Mouse (Mus musculus) kidney, postnatal 10 days (tissue): ENCODE data around the gene Rpa1.
"Not testable (repeated sequence)": the region's sequence is repeated elsewhere in the genome, so short reads cannot be mapped to it uniquely, and the experiment has no call there.

Source experiments
- DNase-seq: peaks from one replicate; pipeline ENCODE4 v3.0.0; 2021; ENCODE audit warnings: mixed read lengths

Rpa1 gene

DNA sequence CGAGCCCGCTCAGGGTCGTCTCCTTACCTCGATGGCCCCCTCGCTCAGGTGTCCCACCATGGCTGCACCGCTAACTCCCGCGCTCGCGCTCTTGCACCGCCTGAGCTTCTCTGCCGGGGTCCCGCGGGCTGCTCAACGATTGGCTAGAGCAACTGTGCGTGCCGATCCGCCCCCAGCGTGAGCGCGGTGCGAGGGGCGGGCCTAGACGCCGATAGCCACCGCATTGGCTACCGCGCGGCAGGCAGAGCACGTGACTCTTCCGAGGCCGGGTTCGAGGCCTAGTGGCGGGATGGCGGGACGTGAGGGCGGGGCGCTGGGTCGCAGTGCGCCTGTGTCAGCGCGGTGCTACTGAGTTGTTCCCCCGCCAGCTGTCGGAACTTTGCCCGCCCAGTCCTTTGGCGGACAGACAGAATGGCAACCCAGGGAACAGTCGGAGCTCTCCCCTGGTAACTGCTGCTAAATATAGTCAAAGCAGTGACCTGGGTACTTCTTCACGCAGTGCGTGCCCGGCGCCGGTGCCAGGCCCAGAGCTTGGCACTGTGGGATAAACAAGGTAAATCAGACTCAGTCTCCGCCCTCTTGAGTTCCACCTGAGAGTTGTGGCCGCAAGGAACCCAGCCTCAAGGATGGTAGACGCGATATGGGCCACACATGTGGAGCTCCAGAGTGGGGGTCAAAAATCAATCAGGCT is at the start of gene Rpa1, which contains the start of gene Smyd4:
Gene Rpa1 (minus strand): TSS at position 126 of the 691 bp plus-strand sequence.
Gene Smyd4 (plus strand): TSS at position 235 of the 691 bp plus-strand sequence.
- DNase-seq = peak; percentile 97

- no peak for DNase-seq
Observed at GRCm38 (mm10) chr11:75397452-75397851, 49.3 kb upstream of the Rpa1 start.

GRCm38 (mm10) chr11:75395611-75396010 is 47.5 kb upstream of the Rpa1 start:
- DNase-seq = no peak

GRCm38 (mm10) chr11:75383529-75383928 is 35.4 kb upstream of the Rpa1 start:
- not testable (repeated sequence) for DNase-seq

- not testable (repeated sequence) for DNase-seq
Observed at GRCm38 (mm10) chr11:75378786-75379185, 30.7 kb upstream of the Rpa1 start.

DNA sequence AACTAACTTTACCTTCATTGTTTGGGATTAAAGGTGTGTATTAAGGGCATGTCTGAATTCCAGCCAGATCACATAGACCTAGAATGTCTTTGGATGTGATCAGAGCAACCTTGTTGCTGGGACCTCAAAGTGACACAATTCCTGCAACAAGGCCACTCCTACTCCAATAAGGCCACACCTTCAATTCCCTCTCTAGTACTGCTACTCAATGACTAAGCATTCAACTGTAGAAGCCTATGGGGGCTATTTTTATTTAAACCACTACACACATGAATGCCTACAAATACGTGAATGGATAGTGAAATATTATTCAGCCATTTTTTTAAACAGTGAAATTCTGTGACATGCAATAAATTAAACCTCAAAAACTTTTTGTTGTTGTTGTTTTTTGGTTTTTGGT is 29.0 kb upstream of the Rpa1 start:
- no peak for DNase-seq

GRCm38 (mm10) chr11:75355475-75355874 is 7.4 kb upstream of the Rpa1 start:
- no peak for DNase-seq

DNA sequence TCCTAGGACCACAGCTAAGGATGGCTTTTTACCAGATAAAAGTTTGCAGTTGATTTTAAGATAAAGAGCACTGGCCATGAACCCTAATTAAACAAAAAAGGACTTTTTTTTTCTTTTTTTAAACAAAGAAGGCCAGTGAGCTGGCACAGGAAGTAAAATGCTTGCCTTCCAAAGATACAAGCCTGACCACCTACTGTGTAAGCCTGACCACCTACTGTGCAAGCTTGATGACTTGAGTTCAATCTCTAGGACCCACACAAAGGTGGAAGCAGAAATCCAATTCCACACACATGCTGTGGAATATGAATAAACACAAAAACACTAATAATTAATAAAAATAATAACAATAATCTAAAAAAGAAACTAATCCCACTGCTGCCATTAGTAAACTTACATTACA is 3.1 kb upstream of the Rpa1 start:
- no peak for DNase-seq

DNA sequence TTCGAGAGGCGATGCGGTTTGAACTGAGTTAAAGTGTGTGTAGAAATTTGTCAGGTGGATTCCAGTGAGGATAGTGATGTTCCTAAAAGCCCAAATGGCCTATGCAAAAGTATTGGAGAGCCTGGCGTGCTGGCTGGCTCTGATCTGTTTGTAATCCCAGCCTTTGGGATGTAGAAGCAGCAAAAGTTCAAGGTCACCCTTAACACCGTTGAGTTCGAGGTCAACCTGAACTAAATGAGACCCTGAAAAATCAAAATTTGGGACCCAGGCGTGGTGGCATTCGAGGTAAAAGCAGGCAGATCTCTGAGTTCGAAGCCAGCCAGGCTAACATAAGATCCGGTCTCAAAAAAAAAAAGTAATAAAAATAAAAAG is 752 bp upstream of the Rpa1 start:
- no peak for DNase-seq

- DNase-seq = no peak
Observed at GRCm38 (mm10) chr11:75347596-75347995, 528 bp downstream of the Rpa1 start.

- no peak for DNase-seq
Observed at GRCm38 (mm10) chr11:75347188-75347585, 937 bp downstream of the Rpa1 start.

DNA sequence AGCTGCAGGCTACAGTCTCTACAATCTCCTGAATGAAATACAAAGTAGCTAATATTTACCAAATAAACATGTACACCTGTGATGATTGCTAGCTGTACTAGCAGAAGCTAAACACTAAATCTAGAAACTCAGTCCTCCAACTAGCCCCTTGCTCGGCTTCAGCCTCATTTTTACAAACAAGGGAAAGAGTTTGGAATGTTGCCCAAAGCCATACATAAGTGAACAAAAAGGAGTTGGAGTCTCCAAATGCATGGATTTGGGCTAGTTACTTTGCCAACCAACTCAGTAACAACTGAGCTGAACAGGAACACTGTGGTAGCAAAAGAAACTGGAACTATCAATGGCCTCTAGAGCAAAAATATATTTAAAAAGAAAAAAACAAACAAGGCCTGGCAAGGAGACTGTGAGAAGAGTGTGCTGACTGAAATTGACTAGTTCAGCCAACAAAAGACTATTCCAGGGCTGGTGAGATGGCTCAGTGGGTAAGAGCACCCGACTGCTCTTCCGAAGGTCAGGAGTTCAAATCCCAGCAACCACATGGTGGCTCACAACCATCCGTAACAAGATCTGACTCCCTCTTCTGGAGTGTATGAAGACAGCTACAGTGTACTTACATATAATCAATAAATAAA is 1.5 kb downstream of the Rpa1 start:
- no peak for DNase-seq

DNA sequence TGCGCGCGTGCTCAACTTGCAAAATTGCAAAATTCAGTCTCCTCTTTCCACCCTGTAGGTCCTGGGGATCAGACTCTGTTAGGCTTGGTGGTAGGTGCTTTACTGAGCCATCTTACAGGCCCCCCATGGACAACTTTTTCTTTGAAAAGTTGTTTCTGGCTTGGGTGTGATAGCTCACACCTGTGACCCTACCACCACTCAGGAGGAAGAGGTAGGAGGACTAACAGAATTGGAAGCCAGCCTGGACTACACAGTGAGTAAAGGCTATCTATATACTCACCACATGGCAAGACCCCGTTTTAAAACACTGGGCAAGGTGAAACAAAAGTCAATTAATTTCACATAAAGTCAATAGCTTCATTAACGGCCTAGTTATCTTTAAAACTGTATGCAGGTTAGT is 3.4 kb downstream of the Rpa1 start:
- DNase-seq = no peak

DNA sequence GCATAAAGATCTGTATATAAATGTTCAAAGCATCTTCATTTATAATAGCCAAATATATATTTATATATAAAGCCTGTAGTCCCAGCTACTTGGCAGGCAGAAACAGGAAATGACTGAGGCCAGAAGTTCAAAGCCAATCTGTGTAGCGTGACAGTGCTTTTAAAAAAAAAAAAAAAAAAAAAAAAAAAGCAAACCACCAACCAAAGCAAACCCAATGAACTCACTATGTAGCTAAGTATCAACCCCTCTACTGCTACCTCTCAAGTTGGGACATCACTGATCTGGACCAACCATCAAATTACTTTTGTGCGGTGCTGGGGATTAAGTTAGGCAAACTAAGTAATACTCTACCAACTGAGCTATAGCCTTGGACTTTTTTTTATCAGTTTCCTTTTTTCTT is 4.0 kb downstream of the Rpa1 start:
- DNase-seq = peak; percentile 38

GRCm38 (mm10) chr11:75343096-75343495 is 5.0 kb downstream of the Rpa1 start:
- DNase-seq = no peak

- no peak for DNase-seq
Observed at GRCm38 (mm10) chr11:75340698-75341345, 7.3 kb downstream of the Rpa1 start.

DNA sequence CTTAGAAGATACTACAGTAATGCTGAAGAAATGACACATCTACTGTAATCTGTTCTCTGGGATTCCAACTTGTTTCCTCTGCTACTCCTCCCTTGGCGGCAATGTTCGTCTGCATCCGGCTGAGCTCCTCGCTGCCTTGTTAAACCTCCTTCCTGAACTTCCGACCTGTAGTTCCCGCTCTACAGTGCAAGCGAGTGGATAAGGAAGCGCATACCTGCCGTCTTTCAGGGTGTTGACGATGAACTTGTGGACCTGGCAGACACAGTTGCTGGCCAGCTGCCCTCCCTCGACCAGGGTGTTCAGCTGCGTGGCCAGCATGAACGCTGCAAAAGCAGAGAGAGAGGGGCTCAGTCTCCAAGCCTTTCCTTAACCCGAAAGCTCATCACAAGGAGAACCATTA is 8.0 kb downstream of the Rpa1 start:
- peak; percentile 62 for DNase-seq

DNA sequence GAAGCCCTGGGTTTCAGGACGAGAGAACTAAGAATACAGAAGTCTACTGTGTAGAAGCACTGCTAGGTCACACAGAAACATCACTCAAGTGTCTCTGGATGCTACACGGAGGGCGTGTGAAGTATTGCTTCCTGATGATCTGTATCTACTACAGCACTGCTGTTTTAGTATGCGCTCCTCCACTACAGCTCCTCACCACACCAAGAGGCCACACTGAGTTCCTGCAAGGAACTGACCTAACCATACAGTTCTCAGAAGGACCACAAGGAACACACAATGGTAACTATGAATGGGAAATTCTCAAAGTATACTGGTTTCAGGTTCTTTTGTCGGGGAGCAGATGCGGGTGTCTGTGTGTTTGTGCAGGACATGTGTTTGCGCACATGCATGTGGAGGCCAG is 10.9 kb downstream of the Rpa1 start:
- DNase-seq = no peak

GRCm38 (mm10) chr11:75336676-75337075 is 11.4 kb downstream of the Rpa1 start:
- no peak for DNase-seq

- no peak for DNase-seq
Observed at GRCm38 (mm10) chr11:75325969-75326311, 22.2 kb downstream of the Rpa1 start.

DNA sequence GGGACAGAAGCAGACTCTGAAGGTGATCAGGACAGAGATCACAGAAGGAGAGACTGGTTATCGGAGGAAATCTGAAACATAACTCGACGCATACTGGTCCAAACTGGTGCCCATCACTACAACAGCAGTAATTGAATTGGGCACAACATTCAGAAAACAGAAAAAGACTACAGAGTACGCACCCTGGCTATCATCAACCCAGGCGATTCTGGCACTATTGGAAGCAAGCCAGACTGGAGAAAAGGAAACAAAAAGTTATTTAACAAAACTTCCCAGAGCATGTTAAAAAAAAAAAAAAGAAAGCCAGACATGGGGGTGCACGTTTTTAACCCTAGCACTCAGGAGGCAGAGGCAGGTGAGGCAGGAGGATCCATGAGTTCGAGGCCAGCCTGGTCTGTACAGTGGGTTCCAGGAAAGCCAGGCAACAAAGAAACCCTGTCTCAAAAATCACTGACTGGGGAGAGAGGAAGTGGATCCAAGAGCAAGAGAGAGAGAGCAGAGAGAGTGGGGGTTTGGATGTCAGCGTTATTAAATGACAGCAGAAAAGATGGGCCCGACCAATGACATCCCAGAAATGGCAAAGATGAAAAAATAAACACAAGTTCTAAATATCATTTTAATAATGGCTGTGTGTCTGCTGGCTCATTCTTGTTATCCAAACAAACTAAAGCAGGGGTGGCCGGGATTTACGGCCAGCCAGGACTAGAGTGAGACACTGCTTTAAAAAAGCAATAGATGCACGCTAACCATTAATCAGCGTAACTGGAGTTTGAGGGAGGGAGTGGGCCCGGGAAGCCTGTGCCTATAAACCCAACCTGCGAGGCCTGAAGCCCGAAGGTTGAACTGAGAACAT is 22.8 kb downstream of the Rpa1 start:
- no peak for DNase-seq

DNA sequence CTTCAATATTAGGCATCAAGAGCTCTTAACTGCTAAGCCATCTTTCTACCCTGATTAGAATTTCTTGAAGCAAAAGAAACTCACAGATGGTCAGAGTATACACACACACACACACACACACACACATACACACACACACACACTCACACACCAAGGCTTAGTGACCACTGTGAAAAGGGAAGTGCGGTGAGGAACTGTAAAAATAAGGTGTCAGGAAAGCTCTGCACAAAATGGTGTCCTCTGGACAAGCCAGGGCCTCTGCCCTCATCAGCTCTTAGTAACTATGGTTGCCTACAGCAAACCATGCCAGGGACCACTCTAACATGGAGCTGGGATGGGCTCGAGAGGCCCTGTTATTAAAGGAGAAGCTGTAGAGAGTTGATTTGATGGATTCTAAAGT is 23.7 kb downstream of the Rpa1 start:
- no peak for DNase-seq

- no peak for DNase-seq
Observed at GRCm38 (mm10) chr11:75323326-75323737, 24.8 kb downstream of the Rpa1 start.
